Mouse (Mus musculus): ENCODE data around the gene Mitf.

GRCm38 (mm10) chr6:97832501-97832900 lies 25.6 kb downstream of the Mitf start:
- TF ChIP-seq CTCF (IDR thresholded peaks at IDR 0.05) (no peak), EP300 (IDR thresholded peaks at IDR 0.05) (no peak)

Data from lung, postnatal 0 days (tissue).